Mouse (Mus musculus) midbrain, embryonic 16.5 days (tissue): ENCODE measurements around the gene Ets1. TPM values are rescaled to one million over a fixed set of nuclear protein-coding genes. Genes with fewer than 3 reads are reported as not detected.
A peak's percentile ranks its signal among the peaks of the same experiment; 100 is the strongest.

Experiments
- ATAC-seq: fragments of 200-750 bp; cut with Nextera tagmentation; 2 replicates; pipeline ENCODE4 v1.8.0; 2017; ENCODE audit warnings: moderate TSS enrichment
- H3K27ac ChIP-seq: fragments of 300-500 bp; sonication (generic); 2 replicates; pipeline ENCODE4 v1.5.1; 2014; ENCODE audit warnings: mild to moderate bottlenecking, low read length, mixed read lengths
- H3K27me3 ChIP-seq: fragments of 300-500 bp; sonication (generic); 2 replicates; pipeline ENCODE4 v1.6.1; 2014; ENCODE audit warnings: low read depth, low read length, mixed read lengths; ENCODE audit not compliant: control insufficient read depth, insufficient read depth
- H3K36me3 ChIP-seq: fragments of 300-500 bp; sonication (generic); 2 replicates; pipeline ENCODE4 v1.6.1; 2014; ENCODE audit warnings: mild to moderate bottlenecking, low read length, moderate library complexity, mixed read lengths; ENCODE audit not compliant: control insufficient read depth, insufficient read depth
- H3K4me1 ChIP-seq: fragments of 300-500 bp; sonication (generic); 2 replicates; pipeline ENCODE4 v1.6.1; 2014; ENCODE audit warnings: mild to moderate bottlenecking, low read length, mixed read lengths; ENCODE audit not compliant: control insufficient read depth, insufficient read depth
- H3K4me2 ChIP-seq: fragments of 300-500 bp; sonication (generic); 2 replicates; pipeline ENCODE4 v1.6.1; 2014; ENCODE audit warnings: mild to moderate bottlenecking, low read length, mixed read lengths
- H3K4me3 ChIP-seq: fragments of 300-500 bp; sonication (generic); 2 replicates; pipeline ENCODE4 v1.5.1; 2014; ENCODE audit warnings: low read depth, mild to moderate bottlenecking, low read length, moderate library complexity, mixed read lengths
- H3K9ac ChIP-seq: fragments of 300-500 bp; sonication (generic); 2 replicates; pipeline ENCODE4 v1.6.1; 2014; ENCODE audit warnings: low read depth, low read length, mixed read lengths
- H3K9me3 ChIP-seq: fragments of 300-500 bp; sonication (generic); replicated peaks from 2 replicates; pipeline ENCODE4 v1.6.1; 2014; ENCODE audit warnings: mild to moderate bottlenecking, low read length, mixed read lengths; ENCODE audit not compliant: control insufficient read depth, poor library complexity, severe bottlenecking
- WGBS: fragments of 180-500 bp; shearing (Covaris S2); extraction: QIAGEN DNeasy Blood & Tissue Kit; methylation state at CpG from one replicate; pipeline ENCODE4 v1.1.7; 2014; 5-methylcytosine and 5-hydroxymethylcytosine counted together
- polyA plus RNA-seq: library from polyadenylated mRNA; unstranded; fragments of >200 nt; fragmentation: Nextera tagmentation; extraction: Ambion mirVana; gene quantifications from 2 replicates; pipeline ENCODE4 v1.2.1, GENCODE M21; 2015

Ets1 gene
- polyA plus RNA-seq, 1 experiment from 2014 or later = 17.5 TPM

DNA sequence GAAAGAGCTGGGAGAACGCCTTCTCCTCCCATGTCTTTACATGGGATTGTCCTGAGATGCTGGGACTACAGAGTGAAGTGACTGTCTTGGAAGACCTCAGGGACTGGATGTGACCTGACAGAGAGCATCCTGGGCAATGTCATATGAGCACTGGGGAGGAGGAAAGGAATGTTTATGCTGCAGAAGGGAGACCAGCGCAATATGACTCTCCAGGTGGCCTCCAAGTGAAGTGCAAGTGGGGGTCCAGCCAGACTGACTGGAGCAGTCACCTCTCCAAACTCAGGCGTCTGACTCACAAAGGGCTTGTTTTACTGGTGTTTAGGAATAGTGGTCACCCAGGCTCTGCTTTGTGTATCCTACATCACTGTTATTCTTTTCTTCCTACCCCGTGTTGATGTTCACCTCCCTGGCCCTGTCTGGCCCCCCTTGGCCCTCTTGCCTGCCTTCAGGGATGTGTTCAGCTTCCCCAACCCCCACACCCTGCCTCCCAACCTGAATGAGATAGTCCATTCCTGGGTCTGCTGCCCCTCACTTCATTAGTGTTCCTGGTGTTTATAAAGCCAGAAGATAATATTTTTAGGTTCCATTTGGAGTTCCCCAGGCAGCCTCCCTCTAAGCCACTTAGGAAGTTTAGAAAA, 42.2 kb downstream of the Ets1 start:
- Histone ChIP-seq H3K36me3 (no peaks in the 10 kb centered on the region), H3K4me2 (no peak overlapping the region), H3K27ac (no peak overlapping the region), H3K9ac (no peak overlapping the region), H3K9me3 (no peaks in the 10 kb centered on the region), H3K4me1 (peaks cover 13% of the 10 kb centered on the region), H3K4me3 (no peak overlapping the region), H3K27me3 (peaks cover 62% of the 10 kb centered on the region)
- ATAC-seq = no peak
- WGBS = 67% methylated on average over 4 of the region's 4 CpGs

DNA sequence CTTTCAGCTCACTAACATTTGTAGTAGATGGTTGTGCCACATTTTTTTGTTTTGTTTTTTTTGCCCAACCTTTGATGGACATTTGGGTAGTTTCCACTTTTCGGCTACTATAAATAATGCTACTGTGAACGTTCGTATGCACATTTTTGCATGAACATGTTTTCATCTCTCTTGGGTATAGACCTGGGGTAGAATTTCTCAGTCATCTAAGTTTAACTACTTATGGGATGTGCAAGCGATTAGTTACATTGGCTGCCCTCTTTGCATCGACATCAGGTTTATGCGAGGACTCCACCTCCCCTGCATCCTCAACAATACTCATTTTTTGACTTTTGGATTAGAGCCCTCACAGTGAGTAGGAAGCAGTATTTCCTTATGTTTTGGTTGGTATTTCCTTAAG, 43.5 kb downstream of the Ets1 start:
- Histone ChIP-seq H3K27me3 (peaks cover 63% of the 10 kb centered on the region), H3K36me3 (no peaks in the 10 kb centered on the region), H3K4me3 (no peak overlapping the region), H3K4me2 (no peak overlapping the region), H3K4me1 (peaks cover 13% of the 10 kb centered on the region), H3K27ac (no peak overlapping the region), H3K9me3 (no peaks in the 10 kb centered on the region), H3K9ac (no peak overlapping the region)
- 86% methylated on average over 6 of the region's 6 CpGs for WGBS
- no peak for ATAC-seq

DNA sequence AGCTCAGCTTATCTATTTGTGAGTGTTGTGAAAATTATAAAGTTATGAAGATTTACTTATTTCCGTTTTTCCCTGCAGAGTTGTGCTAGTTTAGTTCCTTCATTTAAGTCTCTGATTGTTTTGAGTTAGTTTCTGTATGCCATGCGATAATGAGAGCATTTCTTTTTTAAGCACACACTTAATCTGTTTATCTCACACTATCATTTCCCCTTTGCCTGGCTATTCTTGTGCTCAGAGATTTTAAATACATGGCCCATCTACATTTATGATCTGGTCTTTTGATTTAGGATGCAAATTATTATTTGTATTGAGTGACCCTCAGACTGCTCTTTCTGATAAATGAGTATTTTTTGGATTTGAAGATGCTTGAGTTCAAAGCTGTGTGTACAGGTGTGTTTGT, 44.2 kb downstream of the Ets1 start:
- Histone ChIP-seq H3K4me1 (peaks cover 12% of the 10 kb centered on the region), H3K36me3 (no peaks in the 10 kb centered on the region), H3K9me3 (no peaks in the 10 kb centered on the region), H3K4me2 (no peak overlapping the region), H3K4me3 (no peak overlapping the region), H3K27me3 (peaks cover 62% of the 10 kb centered on the region), H3K9ac (no peak overlapping the region), H3K27ac (no peak overlapping the region)
- no peak for ATAC-seq
- WGBS = 84% methylated on average over 2 of the region's 2 CpGs

DNA sequence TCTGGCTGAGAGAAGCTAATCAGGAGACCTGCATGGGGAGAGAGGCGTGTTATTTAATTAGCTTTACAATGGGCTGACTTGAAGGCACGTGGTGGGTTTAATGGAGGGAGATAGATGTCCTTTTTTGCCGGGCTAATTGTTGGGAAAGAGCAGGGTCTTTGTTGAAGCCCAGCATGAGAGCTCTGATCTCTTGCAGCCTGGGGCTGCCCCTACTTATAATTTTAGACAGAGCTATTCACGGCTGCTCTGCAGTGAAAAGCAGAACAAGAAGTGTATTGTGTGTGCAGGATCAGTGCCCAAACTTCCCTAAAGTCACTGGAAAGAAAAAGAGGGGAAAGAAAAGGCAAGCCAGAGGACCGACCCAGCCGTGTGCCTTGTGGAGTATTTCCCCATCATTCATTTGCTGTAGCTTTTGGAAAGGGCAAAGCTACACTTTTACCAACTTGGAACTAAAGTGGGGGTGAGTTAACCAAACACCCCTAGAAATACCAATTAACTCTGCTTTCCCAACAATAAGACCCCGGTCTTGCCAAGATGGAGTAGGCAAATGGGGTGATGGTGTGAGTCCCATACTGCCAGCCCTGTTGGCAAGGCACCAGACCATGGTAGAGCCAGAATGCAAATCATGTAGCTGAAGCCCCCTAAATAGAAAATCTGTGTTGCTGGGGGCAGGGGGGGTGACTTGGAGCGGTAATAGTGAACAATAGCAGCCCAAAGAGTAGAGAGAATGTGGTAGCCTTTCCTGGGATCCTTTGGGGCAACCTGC, 50.0 kb downstream of the Ets1 start:
- Histone ChIP-seq H3K27me3 (peaks cover 72% of the 10 kb centered on the region), H3K4me1 (peaks cover 10% of the 10 kb centered on the region), H3K4me2 (no peak overlapping the region), H3K27ac (no peak overlapping the region), H3K9me3 (no peaks in the 10 kb centered on the region), H3K9ac (no peak overlapping the region), H3K4me3 (no peak overlapping the region), H3K36me3 (no peaks in the 10 kb centered on the region)
- peak; percentile 92 for ATAC-seq
- WGBS = 7% methylated on average over 8 of the region's 8 CpGs

DNA sequence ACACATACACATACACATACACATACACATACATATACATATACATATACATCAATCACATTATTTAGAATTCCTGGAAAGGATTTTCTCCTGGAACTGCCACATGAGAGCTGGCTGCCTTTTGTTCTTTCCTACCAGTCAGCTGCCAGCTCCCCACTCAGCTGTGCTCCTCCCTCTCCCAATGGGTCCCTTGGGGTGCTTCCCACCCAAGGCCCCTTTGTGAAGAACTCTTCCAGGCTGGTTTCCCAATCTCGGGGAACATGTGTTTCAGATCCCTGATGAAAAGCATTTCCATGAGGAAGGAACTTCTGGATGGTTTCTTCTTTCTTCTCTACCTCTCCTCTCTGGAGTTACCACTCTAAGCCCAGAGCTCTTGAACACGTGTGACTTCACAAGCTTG, 52.3 kb downstream of the Ets1 start:
- no peak overlapping the region for H3K27ac ChIP-seq
- WGBS = 58% methylated on average over 2 of the region's 2 CpGs
- H3K36me3 ChIP-seq = no peaks in the 10 kb centered on the region
- H3K4me2 ChIP-seq = no peak overlapping the region
- ATAC-seq = no peak
- H3K27me3 ChIP-seq = peaks cover 76% of the 10 kb centered on the region
- no peak overlapping the region for H3K9ac ChIP-seq
- no peak overlapping the region for H3K4me3 ChIP-seq
- H3K4me1 ChIP-seq = peaks cover 10% of the 10 kb centered on the region
- H3K9me3 ChIP-seq = no peaks in the 10 kb centered on the region

DNA sequence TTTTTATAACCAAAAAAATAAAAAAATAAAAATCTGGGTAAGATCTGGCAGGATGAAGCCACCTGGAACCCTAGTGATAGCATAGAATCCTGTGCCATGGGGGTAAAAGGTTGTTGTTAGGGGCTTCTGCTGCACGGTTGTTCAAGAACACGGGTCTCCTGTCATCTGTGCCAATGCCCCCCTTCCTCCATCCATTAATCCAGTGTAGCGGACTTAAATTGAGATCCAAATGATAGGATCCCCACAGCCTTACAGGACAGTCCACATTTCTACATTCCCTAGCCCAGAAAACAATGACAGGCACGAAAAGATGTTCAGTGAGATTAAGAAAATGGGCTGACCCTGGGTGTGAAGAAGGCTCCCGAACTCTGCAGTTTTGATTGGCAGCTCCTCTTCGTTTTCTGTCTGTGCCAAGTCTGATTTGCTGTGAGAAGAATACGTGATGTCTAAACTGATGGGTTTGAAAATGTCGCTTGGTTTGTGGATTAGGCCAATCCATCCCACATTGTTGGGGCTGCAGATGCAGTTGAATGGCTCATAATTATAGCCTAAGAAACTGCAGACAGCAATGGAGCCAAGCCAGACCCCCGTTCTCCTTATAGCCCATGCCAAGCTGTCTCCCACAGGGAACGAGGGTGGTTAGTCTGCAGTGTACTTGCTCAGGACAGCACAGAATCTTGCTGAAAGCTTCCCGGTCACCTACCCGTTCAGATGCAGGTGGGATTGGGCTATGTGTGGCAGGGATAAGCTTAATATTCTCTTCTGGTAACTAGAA, 55.3 kb downstream of the Ets1 start:
- Histone ChIP-seq H3K4me1 (peaks cover 9% of the 10 kb centered on the region), H3K4me3 (no peak overlapping the region), H3K27me3 (peaks cover 78% of the 10 kb centered on the region), H3K9ac (no peak overlapping the region), H3K27ac (no peak overlapping the region), H3K4me2 (no peak overlapping the region), H3K36me3 (no peaks in the 10 kb centered on the region), H3K9me3 (no peaks in the 10 kb centered on the region)
- 47% methylated on average over 12 of the region's 12 CpGs for WGBS
- no peak for ATAC-seq

DNA sequence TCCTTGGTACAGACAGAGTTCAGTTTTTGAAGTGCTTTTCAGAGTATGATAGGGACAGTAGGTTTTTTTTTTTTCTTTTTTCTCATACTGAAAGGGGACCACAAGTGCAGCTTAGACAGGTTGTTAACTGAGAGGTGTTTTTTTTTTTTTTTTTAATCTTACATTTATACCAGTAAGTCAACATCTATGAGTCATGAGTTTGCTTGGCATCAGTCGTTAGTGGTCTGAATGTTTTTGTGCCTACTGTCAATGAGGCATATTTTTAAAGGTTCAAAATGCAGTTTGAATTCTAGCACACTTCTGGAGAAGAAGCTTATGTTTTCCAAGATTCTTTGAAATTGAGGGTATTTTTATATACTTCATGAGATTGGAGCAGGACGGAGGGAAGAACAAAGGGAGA, 56.9 kb downstream of the Ets1 start:
- Histone ChIP-seq H3K4me3 (no peak overlapping the region), H3K27me3 (peaks cover 73% of the 10 kb centered on the region)

DNA sequence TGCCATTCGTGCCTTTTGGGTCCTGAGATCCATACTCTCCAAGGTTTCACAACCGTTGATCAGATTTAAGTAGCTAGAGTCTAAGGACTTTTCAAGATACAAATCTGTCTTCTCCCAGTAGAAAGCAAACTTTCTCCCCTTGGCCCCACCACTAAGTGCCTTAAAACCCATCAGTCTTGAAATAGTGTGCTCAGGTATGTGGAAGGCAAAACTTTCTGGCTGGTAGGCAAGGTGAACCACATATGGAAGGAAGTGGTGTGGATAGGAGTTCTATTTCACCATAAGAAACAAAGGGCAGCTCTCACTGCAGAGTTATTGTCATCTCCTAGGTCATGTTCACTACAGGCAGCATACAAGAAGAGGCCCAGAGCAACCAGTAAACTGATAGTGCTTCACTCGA, 57.4 kb downstream of the Ets1 start:
- no peak for ATAC-seq
- H3K4me3 ChIP-seq = no peak overlapping the region
- no peak overlapping the region for H3K9ac ChIP-seq
- H3K27me3 ChIP-seq = peaks cover 72% of the 10 kb centered on the region
- peaks cover 8% of the 10 kb centered on the region for H3K4me1 ChIP-seq
- WGBS = 84% methylated on average over 3 of the region's 3 CpGs
- H3K27ac ChIP-seq = no peak overlapping the region
- no peaks in the 10 kb centered on the region for H3K9me3 ChIP-seq
- H3K4me2 ChIP-seq = no peak overlapping the region
- H3K36me3 ChIP-seq = no peaks in the 10 kb centered on the region

More for the DNA sequence above, 56.9 kb downstream of the Ets1 start:
- Histone ChIP-seq H3K9ac (no peak overlapping the region), H3K4me2 (no peak overlapping the region), H3K9me3 (no peaks in the 10 kb centered on the region), H3K27ac (no peak overlapping the region), H3K4me1 (peaks cover 8% of the 10 kb centered on the region), H3K36me3 (no peaks in the 10 kb centered on the region)
- WGBS = 87% methylated on average over 2 of the region's 2 CpGs
- no peak for ATAC-seq
